ENCODE assay signal across 25 mouse cellular contexts in genomic region chr19:3648830-3649450, GRCm38 (mm10). TPM values are rescaled to one million over a fixed set of nuclear protein-coding genes. Genes with fewer than 3 reads are reported as not detected.
DNase-seq lines count a peak whose midpoint lies in the region; ATAC-seq and TF ChIP-seq lines count a peak whose summit lies in the region.
"Had no signal": no experiment of that assay in that cellular context is flagged by ENCODE, and none has a peak within 500 bp of the region (broad histone marks: within the 10 kb centered on the region; RNA-seq: fewer than 3 reads in every experiment).

No protein-coding gene starts in this region.

- 64% methylated on average over 11 of the region's 11 CpGs for WGBS in kidney, embryonic 15.5 days
- WGBS in stomach, embryonic 16.5 days: 63% methylated on average over 9 of the region's 11 CpGs
- WGBS in stomach, postnatal 0 days: 82% methylated on average over 6 of the region's 11 CpGs
- 55% methylated on average over 10 of the region's 11 CpGs for WGBS in embryonic facial prominence, embryonic 13.5 days

- ATAC-seq in kidney, embryonic 15.5 days (replicated peaks; ENCODE audit: low FRiP score): 0 out of 2 replicates have a peak, but pooled peaks have one; percentile 31
- 0 out of 2 replicates have a peak, but pooled peaks have one; percentile 18 for ATAC-seq in stomach, embryonic 16.5 days (ENCODE audit: insufficient read depth, low FRiP score)
- ATAC-seq in stomach, postnatal 0 days (ENCODE audit: low FRiP score, low TSS enrichment): no peak
- ATAC-seq in embryonic facial prominence, embryonic 13.5 days (ENCODE audit: insufficient number of reproducible peaks, insufficient read depth, low FRiP score, low TSS enrichment, low read depth): peak; percentile 57; the same call in 1 of the 2 replicates
- ATAC-seq: midbrain, embryonic 15.5 days had no signal

- no peaks in the 10 kb centered on the region for H3K27me3 ChIP-seq in kidney, embryonic 15.5 days
- H3K27me3 ChIP-seq in stomach, embryonic 16.5 days (ENCODE audit: control insufficient read depth, insufficient read depth, low read length): no peaks in the 10 kb centered on the region
- H3K27me3 ChIP-seq in stomach, postnatal 0 days (ENCODE audit: control insufficient read depth, insufficient read depth, low read length): no peaks in the 10 kb centered on the region
- H3K27me3 ChIP-seq in embryonic facial prominence, embryonic 13.5 days: no peaks in the 10 kb centered on the region
- H3K27me3 ChIP-seq: limb, embryonic 15.5 days; lung, embryonic 15.5 days; midbrain, embryonic 15.5 days; stomach, embryonic 15.5 days had no signal

- no peak overlapping the region for H3K9ac ChIP-seq in kidney, embryonic 15.5 days
- no peak overlapping the region for H3K9ac ChIP-seq in stomach, embryonic 16.5 days (ENCODE audit: low read length)
- no peak overlapping the region for H3K9ac ChIP-seq in stomach, postnatal 0 days (ENCODE audit: low read length)
- no peak overlapping the region for H3K9ac ChIP-seq in embryonic facial prominence, embryonic 13.5 days
- H3K9ac ChIP-seq: limb, embryonic 15.5 days; lung, embryonic 15.5 days; midbrain, embryonic 15.5 days; stomach, embryonic 15.5 days had no signal

- peak overlapping the region; percentile 81 for H3K27ac ChIP-seq in kidney, embryonic 15.5 days
- H3K27ac ChIP-seq in stomach, embryonic 16.5 days (ENCODE audit: low read length): no peak overlapping the region
- no peak overlapping the region for H3K27ac ChIP-seq in stomach, postnatal 0 days (replicated peaks)
- H3K27ac ChIP-seq in embryonic facial prominence, embryonic 13.5 days: no peak overlapping the region
- H3K27ac ChIP-seq: gastrocnemius, adult 2 months; hindbrain, postnatal 0 days; layer of hippocampus, adult 2 months; limb, embryonic 15.5 days; lung, embryonic 15.5 days; macrophage; midbrain, embryonic 15.5 days; stomach, embryonic 15.5 days had no signal

- no peak for TF ChIP-seq EP300 in stomach, postnatal 0 days (optimal IDR thresholded peaks at IDR 0.05)

- H3K36me3 ChIP-seq in kidney, embryonic 15.5 days: peaks cover 74% of the 10 kb centered on the region
- peaks cover 12% of the 10 kb centered on the region for H3K36me3 ChIP-seq in stomach, embryonic 16.5 days (ENCODE audit: control insufficient read depth, insufficient read depth, low read length)
- H3K36me3 ChIP-seq in stomach, postnatal 0 days (ENCODE audit: control insufficient read depth, insufficient read depth, low read length): peaks cover 20% of the 10 kb centered on the region
- peaks cover 94% of the 10 kb centered on the region for H3K36me3 ChIP-seq in embryonic facial prominence, embryonic 13.5 days
- H3K36me3 ChIP-seq: G1E; midbrain, embryonic 15.5 days had no signal

- peaks cover 23% of the 10 kb centered on the region for H3K4me1 ChIP-seq in kidney, embryonic 15.5 days
- no peaks in the 10 kb centered on the region for H3K4me1 ChIP-seq in stomach, embryonic 16.5 days (ENCODE audit: control insufficient read depth, insufficient read depth, low read length)
- H3K4me1 ChIP-seq in stomach, postnatal 0 days (replicated peaks; ENCODE audit: control insufficient read depth, insufficient read depth): no peaks in the 10 kb centered on the region
- H3K4me1 ChIP-seq in embryonic facial prominence, embryonic 13.5 days: peaks cover 2% of the 10 kb centered on the region
- H3K4me1 ChIP-seq: lung, embryonic 15.5 days; midbrain, embryonic 15.5 days had no signal

- DNase-seq in kidney, adult 8-10 months: no peak
- no peak for DNase-seq in stomach, postnatal 0 days (ENCODE audit: low spot score)
- DNase-seq in retina, postnatal 1 day: no peak
- no peak for DNase-seq in layer of hippocampus, adult 18-20 months (ENCODE audit: low spot score in 2 of 2)
- DNase-seq: adrenal gland, postnatal 36 days; cerebellum, adult 11-12 months; cerebellum, postnatal 14 days; embryo, embryonic 11 days; gastrocnemius, adult 2 months; heart, postnatal 14 days; layer of hippocampus, postnatal 36 days; thymus, postnatal 14 days had no signal

- H3K9me3 ChIP-seq in kidney, embryonic 15.5 days (replicated peaks): peaks cover 4% of the 10 kb centered on the region; the same call in 1 of the 2 replicates
- peaks cover 6% of the 10 kb centered on the region for H3K9me3 ChIP-seq in stomach, embryonic 16.5 days (replicated peaks; ENCODE audit: control insufficient read depth, low read length)
- H3K9me3 ChIP-seq in stomach, postnatal 0 days (ENCODE audit: control insufficient read depth, low read length): no peaks in the 10 kb centered on the region
- peaks cover 10% of the 10 kb centered on the region for H3K9me3 ChIP-seq in embryonic facial prominence, embryonic 13.5 days
- H3K9me3 ChIP-seq: G1E; limb, embryonic 15.5 days; lung, embryonic 15.5 days; midbrain, embryonic 15.5 days; stomach, embryonic 15.5 days had no signal

- TF ChIP-seq CTCF in stomach, postnatal 0 days (IDR thresholded peaks at IDR 0.05; ENCODE audit: low read depth): no peak

- H3K4me3 ChIP-seq in kidney, embryonic 15.5 days (replicated peaks): no peak overlapping the region
- no peak overlapping the region for H3K4me3 ChIP-seq in stomach, embryonic 16.5 days (replicated peaks; ENCODE audit: low read length)
- H3K4me3 ChIP-seq in stomach, postnatal 0 days (ENCODE audit: low read depth, low read length): no peak overlapping the region
- no peak overlapping the region for H3K4me3 ChIP-seq in embryonic facial prominence, embryonic 13.5 days
- H3K4me3 ChIP-seq: gastrocnemius, adult 2 months; layer of hippocampus, adult 2 months; limb, embryonic 15.5 days; lung, embryonic 15.5 days; midbrain, embryonic 15.5 days; myocyte; stomach, embryonic 15.5 days had no signal

- no peak overlapping the region for H3K4me2 ChIP-seq in kidney, embryonic 15.5 days
- no peak overlapping the region for H3K4me2 ChIP-seq in stomach, embryonic 16.5 days (ENCODE audit: low read depth, low read length)
- H3K4me2 ChIP-seq in stomach, postnatal 0 days (replicated peaks; ENCODE audit: low read depth): no peak overlapping the region
- no peak overlapping the region for H3K4me2 ChIP-seq in embryonic facial prominence, embryonic 13.5 days
- H3K4me2 ChIP-seq: heart, embryonic 11.5 days; limb, embryonic 15.5 days; lung, embryonic 15.5 days; midbrain, embryonic 15.5 days; stomach, embryonic 15.5 days had no signal

RNA-seq across cellular contexts. Expression of gene Lrp5, which starts 37.4 kb away (rescaled TPM):
- 5.8 and 6.9 TPM in 2 replicates for polyA plus RNA-seq in kidney, embryonic 15.5 days (2015; fragmentation: Nextera tagmentation; extraction: Ambion mirVana)
- polyA plus RNA-seq in stomach, embryonic 16.5 days (2015; fragmentation: Nextera tagmentation; extraction: Ambion mirVana): 5.0 and 5.5 TPM in 2 replicates
- 2.6 and 2.7 TPM in 2 replicates for polyA plus RNA-seq in stomach, postnatal 0 days (2015; fragmentation: Nextera tagmentation; extraction: Ambion mirVana)
- 7.3 and 7.9 TPM in 2 replicates for polyA plus RNA-seq in embryonic facial prominence, embryonic 13.5 days (2015; fragmentation: Nextera tagmentation; extraction: Ambion mirVana)
- 10 to 100 TPM in 1 of 2 experiments, 1 to 10 TPM in 1; 9.2 to 10.4 TPM for total RNA-seq in layer of hippocampus, adult 18-20 months (2021)

RNA-seq across cellular contexts. Expression of gene 1810055G02Rik, which starts 59.2 kb away (rescaled TPM):
- polyA plus RNA-seq in kidney, embryonic 15.5 days (2015; fragmentation: Nextera tagmentation; extraction: Ambion mirVana): 39.7 and 43.9 TPM in 2 replicates
- 37.1 and 39.9 TPM in 2 replicates for polyA plus RNA-seq in stomach, embryonic 16.5 days (2015; fragmentation: Nextera tagmentation; extraction: Ambion mirVana)
- 17.1 and 18.8 TPM in 2 replicates for polyA plus RNA-seq in stomach, postnatal 0 days (2015; fragmentation: Nextera tagmentation; extraction: Ambion mirVana)
- polyA plus RNA-seq in embryonic facial prominence, embryonic 13.5 days (2015; fragmentation: Nextera tagmentation; extraction: Ambion mirVana): 47.5 and 47.6 TPM in 2 replicates
- total RNA-seq in layer of hippocampus, adult 18-20 months (2021): 10 to 100 TPM; 23.4 to 24.3 TPM
